ENCODE assay signal across 17 mouse cellular contexts in the genomic region with DNA sequence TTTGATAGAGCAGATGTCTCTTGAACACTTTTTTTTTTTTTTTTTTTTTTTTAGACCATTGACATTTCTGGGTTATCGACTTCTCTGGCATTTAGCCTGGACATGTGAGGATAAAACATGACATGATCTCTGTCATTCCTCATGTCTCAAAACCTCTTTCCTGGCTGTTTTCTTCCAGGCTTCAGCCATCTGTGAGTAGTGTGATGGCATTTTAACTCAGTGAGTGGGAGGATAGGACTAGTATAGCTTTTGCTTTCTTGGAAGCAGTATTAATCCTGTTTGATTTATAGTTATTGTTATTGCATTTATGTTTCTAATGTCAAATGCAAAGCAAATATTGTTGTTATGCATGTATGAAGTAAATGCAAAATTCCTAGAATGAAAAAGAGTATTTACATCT.
"Had no signal": no experiment of that assay in that cellular context is flagged by ENCODE, and none has a peak within 500 bp of the region (broad histone marks: within the 10 kb centered on the region; RNA-seq: fewer than 3 reads in every experiment).

No protein-coding gene starts in this region.

- DNase-seq: gastrocnemius, postnatal 14 days; gastrocnemius, postnatal 36 days; heart, adult 11 months; heart, adult 2 months; heart, postnatal 14 days; heart, postnatal 36 days; kidney, adult 18-20 months; kidney, adult 8-10 months; kidney, postnatal 10 days; kidney, postnatal 25 days; kidney, postnatal 4 days; left cerebral cortex, postnatal 4 days had no signal

- ATAC-seq: hindbrain, embryonic 16.5 days; inflammation-experienced regulatory T-cells, adult 6 months; intestine, embryonic 15.5 days; intestine, postnatal 0 days; liver, embryonic 12.5 days had no signal
